In genomic region chr9:63892235-63892971, GRCm38 (mm10) we compare ENCODE assay signal across 21 mouse cellular contexts.
DNase-seq lines count a peak whose midpoint lies in the region; ATAC-seq lines count a peak whose summit lies in the region.
"Had no signal": no experiment of that assay in that cellular context is flagged by ENCODE, and none has a peak within 500 bp of the region (broad histone marks: within the 10 kb centered on the region; RNA-seq: fewer than 3 reads in every experiment).

No protein-coding gene starts in this region.

- no peaks in the 10 kb centered on the region for H3K9me3 ChIP-seq in neural tube, embryonic 13.5 days
- H3K9me3 ChIP-seq in neural tube, embryonic 15.5 days (replicated peaks): no peaks in the 10 kb centered on the region
- no peaks in the 10 kb centered on the region for H3K9me3 ChIP-seq in stomach, embryonic 14.5 days (ENCODE audit: control insufficient read depth, low read depth, low read length)
- H3K9me3 ChIP-seq: embryonic facial prominence, embryonic 15.5 days; forebrain, embryonic 15.5 days; midbrain, embryonic 13.5 days had no signal

- H3K27ac ChIP-seq in neural tube, embryonic 13.5 days (replicated peaks): peak overlapping the region; percentile 75
- H3K27ac ChIP-seq in neural tube, embryonic 15.5 days (replicated peaks): no peak overlapping the region
- H3K27ac ChIP-seq in stomach, embryonic 14.5 days (ENCODE audit: low read length): no peak overlapping the region
- H3K27ac ChIP-seq: embryonic facial prominence, embryonic 15.5 days; forebrain, embryonic 15.5 days; midbrain, embryonic 13.5 days had no signal

- 50% methylated on average over 17 of the region's 17 CpGs for WGBS in neural tube, embryonic 13.5 days
- 38% methylated on average over 17 of the region's 17 CpGs for WGBS in neural tube, embryonic 15.5 days
- 46% methylated on average over 17 of the region's 17 CpGs for WGBS in stomach, embryonic 14.5 days

- H3K27me3 ChIP-seq in neural tube, embryonic 13.5 days: no peaks in the 10 kb centered on the region
- no peaks in the 10 kb centered on the region for H3K27me3 ChIP-seq in neural tube, embryonic 15.5 days (replicated peaks)
- H3K27me3 ChIP-seq in stomach, embryonic 14.5 days (ENCODE audit: control insufficient read depth, insufficient read depth, low read length): no peaks in the 10 kb centered on the region
- H3K27me3 ChIP-seq: embryonic facial prominence, embryonic 15.5 days; forebrain, embryonic 15.5 days; midbrain, embryonic 13.5 days had no signal

- H3K36me3 ChIP-seq in neural tube, embryonic 13.5 days: no peaks in the 10 kb centered on the region
- no peaks in the 10 kb centered on the region for H3K36me3 ChIP-seq in neural tube, embryonic 15.5 days
- no peaks in the 10 kb centered on the region for H3K36me3 ChIP-seq in stomach, embryonic 14.5 days (ENCODE audit: control insufficient read depth, insufficient read depth, low read length)
- H3K36me3 ChIP-seq: embryonic facial prominence, embryonic 15.5 days; forebrain, embryonic 15.5 days; midbrain, embryonic 13.5 days had no signal

- no peak overlapping the region for H3K9ac ChIP-seq in neural tube, embryonic 13.5 days
- no peak overlapping the region for H3K9ac ChIP-seq in neural tube, embryonic 15.5 days (replicated peaks)
- no peak overlapping the region for H3K9ac ChIP-seq in stomach, embryonic 14.5 days (replicated peaks; ENCODE audit: low read depth, low read length)
- H3K9ac ChIP-seq: embryonic facial prominence, embryonic 15.5 days; forebrain, embryonic 15.5 days; midbrain, embryonic 13.5 days had no signal

- peak; percentile 13 for DNase-seq in kidney, adult 18-20 months
- DNase-seq in kidney, adult 8-10 months: no peak
- no peak for DNase-seq in left cerebral cortex, postnatal 25 days (ENCODE audit: low spot score in 2 of 2)
- DNase-seq: adrenal gland, postnatal 10 days; cerebellum, adult 2 months; cerebellum, postnatal 36 days; embryo, embryonic 11 days; gastrocnemius, postnatal 14 days; heart, adult 11 months; kidney, adult 11 months; kidney, postnatal 14 days; lung, postnatal 10 days; thymus, postnatal 14 days had no signal

- H3K4me2 ChIP-seq in neural tube, embryonic 13.5 days: no peak overlapping the region
- no peak overlapping the region for H3K4me2 ChIP-seq in neural tube, embryonic 15.5 days
- H3K4me2 ChIP-seq in stomach, embryonic 14.5 days (replicated peaks; ENCODE audit: low read depth, low read length): no peak overlapping the region
- H3K4me2 ChIP-seq: embryonic facial prominence, embryonic 15.5 days; forebrain, embryonic 15.5 days; heart, embryonic 11.5 days; midbrain, embryonic 13.5 days had no signal

- ATAC-seq in neural tube, embryonic 13.5 days (ENCODE audit: low read depth): no peak
- ATAC-seq in neural tube, embryonic 15.5 days (ENCODE audit: low FRiP score): no peak
- ATAC-seq in stomach, embryonic 14.5 days (ENCODE audit: insufficient number of reproducible peaks, insufficient read depth, low FRiP score, low read depth): peak; percentile 68; the same call in 1 of the 2 replicates
- ATAC-seq in erythroblast, adult 5-6 weeks (replicated peaks; ENCODE audit: low FRiP score, poor library complexity, severe bottlenecking): no peak
- ATAC-seq: forebrain, embryonic 15.5 days; midbrain, embryonic 13.5 days had no signal

- peaks cover 44% of the 10 kb centered on the region for H3K4me1 ChIP-seq in neural tube, embryonic 13.5 days (replicated peaks)
- H3K4me1 ChIP-seq in neural tube, embryonic 15.5 days: peaks cover 29% of the 10 kb centered on the region
- 0 out of 2 replicates have a peak, but pooled peaks cover 7% of the 10 kb centered on the region for H3K4me1 ChIP-seq in stomach, embryonic 14.5 days (ENCODE audit: control insufficient read depth, insufficient read depth, low read length)

- intact Hi-C loops in left cerebral cortex, postnatal 25 days (cut with DNase I): no loop called here

- no peak overlapping the region for H3K4me3 ChIP-seq in neural tube, embryonic 13.5 days
- H3K4me3 ChIP-seq in neural tube, embryonic 15.5 days (replicated peaks): no peak overlapping the region
- no peak overlapping the region for H3K4me3 ChIP-seq in stomach, embryonic 14.5 days (ENCODE audit: low read depth, low read length)
- H3K4me3 ChIP-seq: embryonic facial prominence, embryonic 15.5 days; forebrain, embryonic 15.5 days; midbrain, embryonic 13.5 days had no signal
